Mouse (Mus musculus): Measurements from ENCODE around the gene Il21r. TPM values are rescaled to one million over a fixed set of nuclear protein-coding genes. Genes with fewer than 3 reads are reported as not detected.

Il21r gene
- polyA plus RNA-seq, 1 experiment, result 0.59 TPM

DNA sequence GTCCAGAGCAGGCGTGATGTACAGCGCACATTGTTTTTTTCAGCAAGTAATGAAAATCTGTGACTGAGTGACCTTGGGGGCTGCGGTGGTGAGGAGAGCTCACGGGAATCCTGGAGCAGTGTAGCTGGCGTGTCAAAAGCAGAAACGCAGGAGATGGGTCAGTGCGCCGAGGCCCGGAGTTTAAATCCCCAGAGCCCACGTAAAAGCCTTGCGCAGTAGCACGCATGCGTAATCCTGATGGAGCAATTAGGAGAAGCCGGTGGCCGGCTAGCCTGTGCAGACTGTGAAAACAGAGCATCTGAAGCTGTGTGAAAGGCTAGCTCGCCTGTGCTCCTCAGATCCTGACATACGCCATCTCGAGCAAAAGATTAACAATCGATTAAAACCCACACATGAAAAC, 31.3 kb upstream of the Il21r start:
- TF ChIP-seq TCF3 (IDR thresholded peaks at IDR 0.05; ENCODE audit: insufficient read length, low read depth) (no peak), TCF12 (IDR thresholded peaks at IDR 0.05; ENCODE audit: insufficient read depth, poor library complexity, severe bottlenecking) (no peak), MYOG (IDR thresholded peaks at IDR 0.05; ENCODE audit: control insufficient read depth in 1 of 3, insufficient read depth in 1 of 3, insufficient read length in 2 of 3, low read depth in 2 of 3) (no peak), USF1 (IDR thresholded peaks at IDR 0.05; ENCODE audit: low read depth) (no peak), E2F4 (IDR thresholded peaks at IDR 0.05; ENCODE audit: insufficient read depth) (no peak), CEBPB (IDR thresholded peaks at IDR 0.05; ENCODE audit: insufficient read depth, poor library complexity, severe bottlenecking) (no peak), SRF (IDR thresholded peaks at IDR 0.05; ENCODE audit: control insufficient read depth, insufficient read length, low read depth) (no peak), REST (IDR thresholded peaks at IDR 0.05; ENCODE audit: insufficient read depth, insufficient read length) (no peak), POLR2A (IDR thresholded peaks at IDR 0.05; ENCODE audit: insufficient read length, low read depth) (no peak), POLR2AphosphoS2 (IDR thresholded peaks at IDR 0.05; ENCODE audit: insufficient read length, low read depth) (no peak), MAX (IDR thresholded peaks at IDR 0.05; ENCODE audit: low read depth) (no peak), MYOD1 (IDR thresholded peaks at IDR 0.05; ENCODE audit: control insufficient read depth in 1 of 3, insufficient read length in 2 of 3, low read depth in 2 of 3) (no peak)
- Histone ChIP-seq H3K36me3 (ENCODE audit: control insufficient read depth, insufficient read depth) (peaks cover 3% of the 10 kb centered on the region), H3K79me2 (ENCODE audit: control insufficient read depth, insufficient read depth) (no peaks in the 10 kb centered on the region), H3K4me2 (ENCODE audit: low read depth) (no peak overlapping the region), H3K4me3 (no peak overlapping the region), H3ac (ENCODE audit: control insufficient read depth, insufficient read length) (no peak overlapping the region), H3K27me3 (ENCODE audit: control insufficient read depth, insufficient read depth, insufficient read length) (no peaks in the 10 kb centered on the region)

DNA sequence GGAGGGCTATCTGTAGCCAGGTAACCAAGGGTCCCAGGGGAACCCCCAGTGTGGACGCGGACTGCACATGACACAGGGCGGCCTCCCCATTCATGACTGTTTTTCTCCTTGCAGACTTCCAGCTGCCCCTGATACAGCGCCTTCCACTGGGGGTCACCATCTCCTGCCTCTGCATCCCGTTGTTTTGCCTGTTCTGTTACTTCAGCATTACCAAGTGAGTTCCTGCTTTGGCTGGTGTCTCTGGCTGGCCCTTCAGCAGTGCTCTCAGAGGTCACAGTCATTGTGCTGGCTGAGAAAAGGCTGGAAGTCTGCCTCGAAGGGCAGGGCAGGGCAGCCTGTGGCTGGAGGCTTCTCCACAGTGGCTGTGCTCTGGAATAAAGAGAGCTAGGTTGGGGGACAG, 30.5 kb upstream of the Il21r start:
- H3K36me3 ChIP-seq (ENCODE audit: control insufficient read depth, insufficient read depth), result peaks cover 3% of the 10 kb centered on the region
- H3K4me2 ChIP-seq (ENCODE audit: low read depth), result no peak overlapping the region
- TF ChIP-seq USF1 (IDR thresholded peaks at IDR 0.05; ENCODE audit: low read depth) (no peak), SRF (IDR thresholded peaks at IDR 0.05; ENCODE audit: control insufficient read depth, insufficient read length, low read depth) (no peak), E2F4 (IDR thresholded peaks at IDR 0.05; ENCODE audit: insufficient read depth) (no peak), CEBPB (IDR thresholded peaks at IDR 0.05; ENCODE audit: insufficient read depth, poor library complexity, severe bottlenecking) (no peak), TCF3 (IDR thresholded peaks at IDR 0.05; ENCODE audit: insufficient read length, low read depth) (no peak), MAX (IDR thresholded peaks at IDR 0.05; ENCODE audit: low read depth) (no peak), TCF12 (IDR thresholded peaks at IDR 0.05; ENCODE audit: insufficient read depth, poor library complexity, severe bottlenecking) (no peak), POLR2A (IDR thresholded peaks at IDR 0.05; ENCODE audit: insufficient read length, low read depth) (no peak), REST (IDR thresholded peaks at IDR 0.05; ENCODE audit: insufficient read depth, insufficient read length) (no peak), MYOG (IDR thresholded peaks at IDR 0.05; ENCODE audit: control insufficient read depth in 1 of 3, insufficient read depth in 1 of 3, insufficient read length in 2 of 3, low read depth in 2 of 3) (no peak), POLR2AphosphoS2 (IDR thresholded peaks at IDR 0.05; ENCODE audit: insufficient read length, low read depth) (no peak), MYOD1 (IDR thresholded peaks at IDR 0.05; ENCODE audit: control insufficient read depth in 1 of 3, insufficient read length in 2 of 3, low read depth in 2 of 3) (no peak)
- H3K4me3 ChIP-seq, result no peak overlapping the region
- no peaks in the 10 kb centered on the region for H3K27me3 ChIP-seq (ENCODE audit: control insufficient read depth, insufficient read depth, insufficient read length)
- H3K79me2 ChIP-seq (ENCODE audit: control insufficient read depth, insufficient read depth), result no peaks in the 10 kb centered on the region
- no peak overlapping the region for H3ac ChIP-seq (ENCODE audit: control insufficient read depth, insufficient read length)

DNA sequence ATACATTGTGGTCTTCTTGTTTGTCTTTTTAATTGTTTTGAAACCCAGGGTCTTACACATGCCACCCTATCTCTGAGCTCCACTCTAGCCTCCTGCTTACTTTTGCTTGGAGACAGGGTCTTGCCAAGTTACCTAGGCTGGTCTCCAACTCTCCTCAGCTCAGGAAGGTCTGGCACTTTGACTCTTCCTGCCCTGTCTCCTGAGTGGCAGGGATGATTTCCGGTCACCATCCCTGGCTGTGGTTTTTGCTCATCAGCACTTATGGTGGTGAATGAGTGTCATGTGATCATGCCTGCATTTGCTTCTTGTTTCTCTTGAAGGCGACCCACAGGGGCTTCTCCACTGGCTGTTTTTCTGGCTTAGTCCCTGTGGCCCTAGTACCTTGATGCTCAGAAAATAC, 29.4 kb upstream of the Il21r start:
- H3ac ChIP-seq (ENCODE audit: control insufficient read depth, insufficient read length), result no peak overlapping the region
- H3K27me3 ChIP-seq (ENCODE audit: control insufficient read depth, insufficient read depth, insufficient read length), result no peaks in the 10 kb centered on the region
- TF ChIP-seq MYOG (IDR thresholded peaks at IDR 0.05; ENCODE audit: control insufficient read depth in 1 of 3, insufficient read depth in 1 of 3, insufficient read length in 2 of 3, low read depth in 2 of 3) (no peak), TCF3 (IDR thresholded peaks at IDR 0.05; ENCODE audit: insufficient read length, low read depth) (no peak), TCF12 (IDR thresholded peaks at IDR 0.05; ENCODE audit: insufficient read depth, poor library complexity, severe bottlenecking) (no peak), REST (IDR thresholded peaks at IDR 0.05; ENCODE audit: insufficient read depth, insufficient read length) (no peak), CEBPB (IDR thresholded peaks at IDR 0.05; ENCODE audit: insufficient read depth, poor library complexity, severe bottlenecking) (no peak), POLR2AphosphoS2 (IDR thresholded peaks at IDR 0.05; ENCODE audit: insufficient read length, low read depth) (no peak), E2F4 (IDR thresholded peaks at IDR 0.05; ENCODE audit: insufficient read depth) (no peak), SRF (IDR thresholded peaks at IDR 0.05; ENCODE audit: control insufficient read depth, insufficient read length, low read depth) (no peak), MYOD1 (IDR thresholded peaks at IDR 0.05; ENCODE audit: control insufficient read depth in 1 of 3, insufficient read length in 2 of 3, low read depth in 2 of 3) (no peak), MAX (IDR thresholded peaks at IDR 0.05; ENCODE audit: low read depth) (no peak), POLR2A (IDR thresholded peaks at IDR 0.05; ENCODE audit: insufficient read length, low read depth) (no peak), USF1 (IDR thresholded peaks at IDR 0.05; ENCODE audit: low read depth) (no peak)
- no peaks in the 10 kb centered on the region for H3K79me2 ChIP-seq (ENCODE audit: control insufficient read depth, insufficient read depth)
- H3K36me3 ChIP-seq (ENCODE audit: control insufficient read depth, insufficient read depth), result peaks cover 3% of the 10 kb centered on the region
- no peak overlapping the region for H3K4me2 ChIP-seq (ENCODE audit: low read depth)
- H3K4me3 ChIP-seq, result no peak overlapping the region

DNA sequence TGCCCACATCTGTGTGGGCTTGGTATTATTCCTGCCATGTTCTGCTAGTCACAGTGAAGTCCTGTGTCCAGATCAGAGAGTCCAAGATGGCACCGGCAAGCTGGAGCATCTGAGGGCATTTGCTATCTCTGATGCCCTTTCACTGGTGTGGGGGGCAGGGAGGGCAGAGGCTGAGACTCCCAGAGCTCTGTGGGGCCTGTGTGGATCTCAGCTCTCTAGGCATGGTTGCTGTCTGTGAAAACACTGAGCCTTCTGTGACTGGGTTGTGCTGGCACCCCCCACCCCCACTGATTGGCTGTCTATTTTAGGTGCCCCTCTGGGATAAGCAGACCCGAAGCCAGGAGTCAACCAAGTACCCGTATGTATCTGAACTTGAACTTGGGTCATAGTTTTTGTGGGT, 28.4 kb upstream of the Il21r start:
- Histone ChIP-seq H3K36me3 (ENCODE audit: control insufficient read depth, insufficient read depth) (peaks cover under 1% of the 10 kb centered on the region), H3ac (ENCODE audit: control insufficient read depth, insufficient read length) (no peak overlapping the region), H3K4me2 (ENCODE audit: low read depth) (no peak overlapping the region), H3K4me3 (no peak overlapping the region), H3K27me3 (ENCODE audit: control insufficient read depth, insufficient read depth, insufficient read length) (no peaks in the 10 kb centered on the region), H3K79me2 (ENCODE audit: control insufficient read depth, insufficient read depth) (no peaks in the 10 kb centered on the region)
- TF ChIP-seq TCF3 (IDR thresholded peaks at IDR 0.05; ENCODE audit: insufficient read length, low read depth) (no peak), MYOD1 (IDR thresholded peaks at IDR 0.05; ENCODE audit: control insufficient read depth in 1 of 3, insufficient read length in 2 of 3, low read depth in 2 of 3) (no peak), POLR2A (IDR thresholded peaks at IDR 0.05; ENCODE audit: insufficient read length, low read depth) (no peak), CEBPB (IDR thresholded peaks at IDR 0.05; ENCODE audit: insufficient read depth, poor library complexity, severe bottlenecking) (no peak), SRF (IDR thresholded peaks at IDR 0.05; ENCODE audit: control insufficient read depth, insufficient read length, low read depth) (no peak), POLR2AphosphoS2 (IDR thresholded peaks at IDR 0.05; ENCODE audit: insufficient read length, low read depth) (no peak), MYOG (IDR thresholded peaks at IDR 0.05; ENCODE audit: control insufficient read depth in 1 of 3, insufficient read depth in 1 of 3, insufficient read length in 2 of 3, low read depth in 2 of 3) (no peak), REST (IDR thresholded peaks at IDR 0.05; ENCODE audit: insufficient read depth, insufficient read length) (no peak)
